Mouse (Mus musculus): ENCODE data around the gene Ap3d1. TPM values are rescaled to one million over a fixed set of nuclear protein-coding genes. Genes with fewer than 3 reads are reported as not detected.

Gene Ap3d1
- polyA plus RNA-seq, 1 experiment from 2014 or later: 69.6 TPM

DNA sequence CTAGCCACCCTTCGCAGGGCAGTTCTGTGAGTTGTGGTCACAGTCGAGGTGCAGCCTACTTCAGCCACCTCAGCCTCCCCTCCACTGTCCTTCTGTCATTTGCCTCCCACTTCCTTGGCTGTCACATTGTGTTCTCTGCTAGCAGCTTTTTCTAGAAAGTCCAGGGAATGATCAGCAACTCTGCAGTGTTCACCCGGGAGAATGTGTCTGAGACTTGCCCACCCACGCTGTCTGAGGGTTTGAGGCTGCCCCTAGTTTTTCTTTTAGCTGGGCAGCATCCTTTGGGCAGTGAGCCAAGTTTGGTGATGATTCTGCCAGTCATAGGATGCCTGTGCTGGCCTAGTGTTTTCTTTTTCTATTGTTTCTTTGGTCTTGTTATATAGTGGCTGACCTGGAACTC, 14.9 kb upstream of the Ap3d1 start:
- peak overlapping the region; percentile 92 for H3K9ac ChIP-seq
- no peak for ATAC-seq (ENCODE audit: insufficient read depth)

DNA sequence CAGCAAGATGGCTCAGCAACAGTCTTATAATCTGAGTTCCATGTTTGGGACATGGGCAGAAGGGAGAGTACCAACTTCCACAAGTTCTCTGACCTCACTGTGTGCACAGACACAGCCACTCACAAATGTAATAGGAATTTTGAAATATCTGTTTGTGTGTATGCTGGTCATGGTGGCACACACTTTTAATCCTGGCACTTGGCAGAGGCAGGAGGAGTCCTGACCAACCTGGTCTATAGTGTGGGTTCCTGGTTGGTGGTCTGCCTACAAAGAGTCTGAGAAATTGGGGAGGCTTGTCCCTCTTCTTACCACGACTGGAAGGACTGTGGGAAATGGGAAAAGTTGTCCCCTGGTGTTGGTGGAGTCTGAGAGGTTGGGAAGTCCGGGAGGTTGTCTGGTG, 14.4 kb upstream of the Ap3d1 start:
- H3K4me3 ChIP-seq (ENCODE audit: low read depth, low read length): peak overlapping the region; percentile 98
- 51% methylated on average over 2 of the region's 2 CpGs for WGBS
- no peaks in the 10 kb centered on the region for H3K9me3 ChIP-seq (ENCODE audit: low read depth, low read length)
- H3K27me3 ChIP-seq (ENCODE audit: insufficient read depth, low read length): no peaks in the 10 kb centered on the region
- no peak overlapping the region; the same call in 1 of the 2 replicates for H3K27ac ChIP-seq (ENCODE audit: low read depth)
- peak overlapping the region; percentile 99 for H3K4me2 ChIP-seq
- TF ChIP-seq CTCF (IDR thresholded peaks at IDR 0.05; ENCODE audit: low read depth): no peak
- no peak for ATAC-seq (ENCODE audit: insufficient read depth)
- peaks cover 22% of the 10 kb centered on the region for H3K4me1 ChIP-seq (ENCODE audit: insufficient read depth)
- peak overlapping the region; percentile 92 for H3K9ac ChIP-seq
- no peaks in the 10 kb centered on the region for H3K36me3 ChIP-seq (ENCODE audit: insufficient read depth)
- no peak for DNase-seq

More for the DNA sequence above, 14.9 kb upstream of the Ap3d1 start:
- Histone ChIP-seq H3K4me1 (ENCODE audit: insufficient read depth) (peaks cover 22% of the 10 kb centered on the region), H3K27me3 (ENCODE audit: insufficient read depth, low read length) (no peaks in the 10 kb centered on the region), H3K9me3 (ENCODE audit: low read depth, low read length) (no peaks in the 10 kb centered on the region), H3K4me3 (ENCODE audit: low read depth, low read length) (peak overlapping the region; percentile 98), H3K4me2 (peak overlapping the region; percentile 99), H3K27ac (ENCODE audit: low read depth) (no peak overlapping the region; the same call in 1 of the 2 replicates), H3K36me3 (ENCODE audit: insufficient read depth) (no peaks in the 10 kb centered on the region)
- 46% methylated on average over 4 of the region's 4 CpGs for WGBS
- no peak for DNase-seq
- TF ChIP-seq CTCF (IDR thresholded peaks at IDR 0.05; ENCODE audit: low read depth): no peak

DNA sequence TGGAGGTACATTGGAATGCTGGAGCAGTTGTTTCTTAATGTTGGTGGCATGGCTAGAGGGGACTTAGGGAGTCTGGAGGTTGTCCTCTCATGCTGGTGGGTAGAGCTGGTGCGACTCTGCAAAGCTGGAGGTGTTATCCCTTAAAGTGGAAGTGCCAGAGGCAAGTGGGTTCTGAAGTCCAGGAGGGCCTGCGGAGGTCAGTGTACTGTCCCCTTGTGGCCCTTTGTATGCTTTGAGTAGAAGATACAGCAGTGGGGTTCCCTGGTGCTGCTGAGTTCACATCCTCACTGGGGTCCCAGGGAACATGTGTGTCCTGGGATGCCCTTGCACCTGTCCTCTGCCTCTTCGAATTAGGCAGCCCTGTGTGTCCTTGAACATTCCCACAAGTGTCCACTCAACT, 14.0 kb upstream of the Ap3d1 start:
- Histone ChIP-seq H3K4me1 (ENCODE audit: insufficient read depth) (peaks cover 21% of the 10 kb centered on the region), H3K9ac (peak overlapping the region; percentile 92), H3K36me3 (ENCODE audit: insufficient read depth) (no peaks in the 10 kb centered on the region), H3K4me3 (ENCODE audit: low read depth, low read length) (peak overlapping the region; percentile 98), H3K9me3 (ENCODE audit: low read depth, low read length) (no peaks in the 10 kb centered on the region), H3K27ac (ENCODE audit: low read depth) (no peak overlapping the region), H3K4me2 (peak overlapping the region; percentile 99), H3K27me3 (ENCODE audit: insufficient read depth, low read length) (no peaks in the 10 kb centered on the region)
- TF ChIP-seq CTCF (IDR thresholded peaks at IDR 0.05; ENCODE audit: low read depth): 0 out of 2 replicates have a peak, but pooled peaks have one; percentile 13
- DNase-seq: no peak
- WGBS: 18% methylated on average over 3 of the region's 3 CpGs
- ATAC-seq (ENCODE audit: insufficient read depth): no peak

DNA sequence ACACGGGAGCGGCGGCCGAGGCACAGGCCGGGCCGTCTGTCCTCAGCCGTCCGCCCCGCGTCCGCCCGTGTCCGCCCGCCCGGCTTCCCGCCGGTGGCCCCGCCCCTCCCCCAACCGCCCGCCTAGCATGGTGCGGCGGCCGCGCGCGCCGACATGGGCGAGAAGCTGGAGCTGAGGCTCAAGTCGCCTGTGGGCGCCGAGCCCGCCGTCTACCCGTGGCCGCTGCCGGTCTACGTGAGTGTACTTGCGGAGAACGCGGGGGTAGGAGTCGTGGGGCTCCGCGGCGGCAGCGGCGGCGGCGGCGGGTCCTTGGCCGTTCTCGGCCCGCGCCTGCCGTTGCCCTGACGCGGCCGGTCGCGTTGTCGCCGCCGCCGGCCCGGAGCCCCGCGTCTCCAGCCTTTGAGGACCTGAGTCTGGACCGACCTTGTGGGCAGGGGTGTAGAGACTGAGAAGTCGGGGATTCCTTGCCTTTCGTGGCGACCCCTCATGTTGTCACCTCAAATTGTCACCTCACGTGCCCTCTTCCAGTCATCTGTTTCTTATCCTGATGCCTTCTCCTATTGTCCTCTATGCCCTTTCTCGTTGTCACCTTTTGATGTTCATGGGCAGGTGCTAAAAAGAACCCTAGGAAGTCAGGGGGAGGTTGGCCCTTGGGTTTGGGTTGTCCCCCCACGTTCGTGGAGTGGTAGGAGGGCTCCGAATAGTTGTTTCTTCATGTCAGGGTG, 13.4 kb upstream of the Ap3d1 start:
- no peak for ATAC-seq (ENCODE audit: insufficient read depth)
- no peaks in the 10 kb centered on the region for H3K27me3 ChIP-seq (ENCODE audit: insufficient read depth, low read length)
- WGBS: under 1% methylated on average over 60 of the region's 75 CpGs
- peak overlapping the region; percentile 99 for H3K4me2 ChIP-seq
- peaks cover 20% of the 10 kb centered on the region for H3K4me1 ChIP-seq (ENCODE audit: insufficient read depth)
- H3K9ac ChIP-seq: peak overlapping the region; percentile 92
- no peak for TF ChIP-seq CTCF (IDR thresholded peaks at IDR 0.05; ENCODE audit: low read depth)
- H3K9me3 ChIP-seq (ENCODE audit: low read depth, low read length): no peaks in the 10 kb centered on the region
- H3K4me3 ChIP-seq (ENCODE audit: low read depth, low read length): peak overlapping the region; percentile 98
- H3K27ac ChIP-seq (ENCODE audit: low read depth): peak overlapping the region; percentile 86
- H3K36me3 ChIP-seq (ENCODE audit: insufficient read depth): no peaks in the 10 kb centered on the region
- DNase-seq: no peak

DNA sequence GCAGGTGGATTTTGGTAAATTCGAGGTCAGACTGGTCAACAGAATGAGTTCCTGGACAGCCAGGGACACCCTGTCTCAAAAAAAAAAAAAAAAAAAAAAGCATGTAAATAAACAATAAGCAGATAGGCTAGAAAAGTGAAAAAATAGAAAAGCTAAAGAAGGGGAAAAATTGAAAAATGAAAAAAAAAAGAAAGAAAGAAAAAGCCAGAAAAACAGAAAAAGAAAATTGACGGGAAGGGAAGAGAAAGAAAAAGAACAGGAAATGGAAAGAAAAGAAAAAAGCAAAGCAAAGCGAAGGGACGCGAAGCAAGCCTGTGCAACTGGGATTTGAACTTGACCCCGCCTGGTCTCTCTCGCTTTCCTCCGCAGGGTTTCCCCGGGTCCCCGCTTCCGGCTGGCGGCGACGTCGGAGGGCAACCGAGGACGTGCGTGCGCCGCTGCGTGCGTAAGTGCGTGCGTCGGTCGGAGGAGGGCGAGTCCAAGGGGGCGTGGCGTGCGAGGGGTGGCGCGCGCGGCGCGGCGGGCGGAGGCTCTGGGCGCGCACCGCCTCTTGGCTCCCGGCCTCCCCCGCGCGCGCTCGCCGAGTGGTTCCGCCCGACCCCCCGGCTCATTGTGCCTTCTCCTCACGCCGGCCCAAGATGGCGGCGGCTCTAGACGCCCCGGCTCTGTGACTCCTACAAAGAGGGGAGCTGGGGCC, 12.7 kb upstream of the Ap3d1 start, which contains the start of gene Dot1l:
Gene Dot1l (plus strand): TSS at position 613 of the 697 bp plus-strand sequence.
- peak; percentile 87 for ATAC-seq (ENCODE audit: insufficient read depth)
- TF ChIP-seq CTCF (IDR thresholded peaks at IDR 0.05; ENCODE audit: low read depth): no peak
- Histone ChIP-seq H3K4me2 (peak within 1 kb of the TSS; percentile 99), H3K9me3 (ENCODE audit: low read depth, low read length) (no peaks in the 10 kb centered on the region), H3K9ac (peak within 1 kb of the TSS; percentile 92), H3K27me3 (ENCODE audit: insufficient read depth, low read length) (no peaks in the 10 kb centered on the region), H3K27ac (ENCODE audit: low read depth) (peak within 1 kb of the TSS; percentile 86), H3K4me1 (ENCODE audit: insufficient read depth) (peaks cover 20% of the 10 kb centered on the region), H3K36me3 (ENCODE audit: insufficient read depth) (no peaks in the 10 kb centered on the region), H3K4me3 (ENCODE audit: low read depth, low read length) (peak within 1 kb of the TSS; percentile 98)
- WGBS: under 1% methylated on average over 55 of the region's 57 CpGs
- peak; percentile 99 for DNase-seq

DNA sequence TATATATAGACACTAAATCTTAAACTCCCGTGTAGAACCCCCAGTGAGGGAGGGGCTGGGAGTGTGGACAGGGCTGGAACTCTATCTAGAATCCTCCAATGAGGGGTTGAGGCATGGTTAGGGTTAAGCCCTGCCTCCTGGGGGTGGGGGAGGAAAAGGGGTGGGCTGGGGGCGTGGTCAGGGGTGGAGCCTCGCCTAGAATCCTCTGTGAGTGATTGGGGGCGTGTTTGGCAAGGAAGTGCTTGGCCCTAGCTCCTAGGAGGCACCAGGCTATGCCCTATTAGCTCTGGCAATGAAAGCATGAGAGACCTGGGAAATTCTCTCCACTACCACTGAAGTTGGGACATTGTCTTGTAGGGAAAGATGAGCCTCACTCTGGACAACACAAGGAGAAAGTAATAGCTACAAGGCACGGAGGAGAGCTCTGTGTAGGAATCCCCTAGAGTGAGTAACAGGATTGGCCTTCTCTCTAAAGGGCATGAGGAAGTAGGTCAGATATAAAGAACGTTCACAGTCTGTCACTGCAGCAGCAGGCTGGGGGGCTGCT, 10.1 kb upstream of the Ap3d1 start:
- 0 out of 2 replicates have a peak overlapping the region, but pooled peaks have one; percentile 9 for H3K9ac ChIP-seq
- ATAC-seq (ENCODE audit: insufficient read depth): peak; percentile 60

More for the DNA sequence above, 10.1 kb upstream of the Ap3d1 start:
- Histone ChIP-seq H3K4me2 (peak overlapping the region; percentile 53), H3K27ac (ENCODE audit: low read depth) (peak overlapping the region; percentile 77), H3K4me1 (ENCODE audit: insufficient read depth) (peaks cover 16% of the 10 kb centered on the region), H3K4me3 (ENCODE audit: low read depth, low read length) (peak overlapping the region; percentile 20), H3K36me3 (ENCODE audit: insufficient read depth) (no peaks in the 10 kb centered on the region), H3K9me3 (ENCODE audit: low read depth, low read length) (no peaks in the 10 kb centered on the region), H3K27me3 (ENCODE audit: insufficient read depth, low read length) (no peaks in the 10 kb centered on the region)
- DNase-seq: peak; percentile 81
- no peak for TF ChIP-seq CTCF (IDR thresholded peaks at IDR 0.05; ENCODE audit: low read depth)
- 7% methylated on average over 6 of the region's 6 CpGs for whole genome bisulfite sequencing

Data from lung, embryonic 14.5 days (tissue).